Mouse (Mus musculus): Measurements from ENCODE around the gene Rreb1. TPM values are rescaled to one million over a fixed set of nuclear protein-coding genes. Genes with fewer than 3 reads are reported as not detected.

The Rreb1 gene
- polyA plus RNA-seq, 1 experiment from 2014 or later: 9.0 TPM

GRCm38 (mm10) chr13:37912011-37912410 lies 133.8 kb downstream of the Rreb1 start:
- WGBS: 60% methylated on average over 6 of the region's 6 CpGs
- TF ChIP-seq CTCF (IDR thresholded peaks at IDR 0.05; ENCODE audit: low read depth): no peak
- Histone ChIP-seq H3K4me3 (replicated peaks; ENCODE audit: low read depth, low read length) (no peak overlapping the region), H3K36me3 (ENCODE audit: insufficient read depth, low read length) (peaks cover 32% of the 10 kb centered on the region), H3K4me1 (replicated peaks; ENCODE audit: insufficient read depth, low read length) (peaks cover 8% of the 10 kb centered on the region; the same call in 1 of the 2 replicates), H3K4me2 (ENCODE audit: low read length) (no peak overlapping the region), H3K27me3 (ENCODE audit: insufficient read depth, low read length) (no peaks in the 10 kb centered on the region), H3K9ac (ENCODE audit: low read depth, low read length) (no peak overlapping the region), H3K9me3 (replicated peaks; ENCODE audit: low read length) (no peaks in the 10 kb centered on the region), H3K27ac (0 out of 2 replicates have a peak overlapping the region, but pooled peaks have one; percentile 40)
- no peak for DNase-seq (ENCODE audit: low spot score)
- no peak for ATAC-seq (replicated peaks; ENCODE audit: low FRiP score, low read depth)

GRCm38 (mm10) chr13:37912591-37913467 lies 134.6 kb downstream of the Rreb1 start:
- Histone ChIP-seq H3K36me3 (ENCODE audit: insufficient read depth, low read length) (peaks cover 40% of the 10 kb centered on the region), H3K4me3 (replicated peaks; ENCODE audit: low read depth, low read length) (no peak overlapping the region), H3K4me2 (ENCODE audit: low read length) (no peak overlapping the region), H3K4me1 (replicated peaks; ENCODE audit: insufficient read depth, low read length) (peaks cover 6% of the 10 kb centered on the region; the same call in 1 of the 2 replicates), H3K9ac (ENCODE audit: low read depth, low read length) (no peak overlapping the region), H3K9me3 (replicated peaks; ENCODE audit: low read length) (no peaks in the 10 kb centered on the region), H3K27ac (0 out of 2 replicates have a peak overlapping the region, but pooled peaks have one; percentile 40), H3K27me3 (ENCODE audit: insufficient read depth, low read length) (no peaks in the 10 kb centered on the region)
- peak; percentile 29; the same call in 1 of the 2 replicates for TF ChIP-seq CTCF (IDR thresholded peaks at IDR 0.05; ENCODE audit: low read depth)
- 53% methylated on average over 12 of the region's 12 CpGs for WGBS
- no peak for DNase-seq (ENCODE audit: low spot score)
- no peak for ATAC-seq (replicated peaks; ENCODE audit: low FRiP score, low read depth)

GRCm38 (mm10) chr13:37913963-37914362 lies 135.8 kb downstream of the Rreb1 start:
- H3K36me3 ChIP-seq (ENCODE audit: insufficient read depth, low read length): peaks cover 39% of the 10 kb centered on the region
- ATAC-seq (replicated peaks; ENCODE audit: low FRiP score, low read depth) (no peak), DNase-seq (ENCODE audit: low spot score) (no peak)
- H3K27ac ChIP-seq: no peak overlapping the region
- 71% methylated on average over 3 of the region's 3 CpGs for WGBS
- TF ChIP-seq CTCF (IDR thresholded peaks at IDR 0.05; ENCODE audit: low read depth): no peak
- no peaks in the 10 kb centered on the region; the same call in 1 of the 2 replicates for H3K4me1 ChIP-seq (replicated peaks; ENCODE audit: insufficient read depth, low read length)
- H3K4me2 ChIP-seq (ENCODE audit: low read length): no peak overlapping the region
- no peaks in the 10 kb centered on the region for H3K9me3 ChIP-seq (replicated peaks; ENCODE audit: low read length)
- no peaks in the 10 kb centered on the region for H3K27me3 ChIP-seq (ENCODE audit: insufficient read depth, low read length)
- no peak overlapping the region for H3K4me3 ChIP-seq (replicated peaks; ENCODE audit: low read depth, low read length)
- no peak overlapping the region for H3K9ac ChIP-seq (ENCODE audit: low read depth, low read length)

GRCm38 (mm10) chr13:37918336-37919261 lies 140.4 kb downstream of the Rreb1 start:
- WGBS: 79% methylated on average over 15 of the region's 15 CpGs
- H3K4me1 ChIP-seq (replicated peaks; ENCODE audit: insufficient read depth, low read length): no peaks in the 10 kb centered on the region
- H3K9ac ChIP-seq (ENCODE audit: low read depth, low read length): no peak overlapping the region
- H3K4me2 ChIP-seq (ENCODE audit: low read length): no peak overlapping the region
- H3K36me3 ChIP-seq (ENCODE audit: insufficient read depth, low read length): peaks cover 37% of the 10 kb centered on the region
- no peaks in the 10 kb centered on the region for H3K27me3 ChIP-seq (ENCODE audit: insufficient read depth, low read length)
- H3K4me3 ChIP-seq (replicated peaks; ENCODE audit: low read depth, low read length): no peak overlapping the region
- ATAC-seq (replicated peaks; ENCODE audit: low FRiP score, low read depth): peak; percentile 56
- H3K27ac ChIP-seq: 0 out of 2 replicates have a peak overlapping the region, but pooled peaks have one; percentile 5
- TF ChIP-seq CTCF (IDR thresholded peaks at IDR 0.05; ENCODE audit: low read depth): no peak
- DNase-seq (ENCODE audit: low spot score): no peak
- H3K9me3 ChIP-seq (replicated peaks; ENCODE audit: low read length): no peaks in the 10 kb centered on the region

- 72% methylated on average over 3 of the region's 3 CpGs for WGBS
- DNase-seq (ENCODE audit: low spot score) (no peak), ATAC-seq (replicated peaks; ENCODE audit: low FRiP score, low read depth) (no peak; the same call in 1 of the 2 replicates)
- Histone ChIP-seq H3K9me3 (replicated peaks; ENCODE audit: low read length) (no peaks in the 10 kb centered on the region), H3K4me2 (ENCODE audit: low read length) (no peak overlapping the region), H3K9ac (ENCODE audit: low read depth, low read length) (no peak overlapping the region), H3K27me3 (ENCODE audit: insufficient read depth, low read length) (no peaks in the 10 kb centered on the region), H3K4me1 (replicated peaks; ENCODE audit: insufficient read depth, low read length) (no peaks in the 10 kb centered on the region), H3K27ac (peak overlapping the region; percentile 62; the same call in 1 of the 2 replicates), H3K4me3 (replicated peaks; ENCODE audit: low read depth, low read length) (no peak overlapping the region), H3K36me3 (ENCODE audit: insufficient read depth, low read length) (peaks cover 33% of the 10 kb centered on the region)
- TF ChIP-seq CTCF (IDR thresholded peaks at IDR 0.05; ENCODE audit: low read depth): no peak
Measured at GRCm38 (mm10) chr13:37919711-37920277, 141.6 kb downstream of the Rreb1 start.
